Mouse (Mus musculus): Measurements from ENCODE around the gene Mtmr4. TPM values are rescaled to one million over a fixed set of nuclear protein-coding genes. Genes with fewer than 3 reads are reported as not detected.

The Mtmr4 gene
- total and polyA plus RNA-seq, 3 experiments = 29.4 to 32.9 (median 29.5) TPM

DNA sequence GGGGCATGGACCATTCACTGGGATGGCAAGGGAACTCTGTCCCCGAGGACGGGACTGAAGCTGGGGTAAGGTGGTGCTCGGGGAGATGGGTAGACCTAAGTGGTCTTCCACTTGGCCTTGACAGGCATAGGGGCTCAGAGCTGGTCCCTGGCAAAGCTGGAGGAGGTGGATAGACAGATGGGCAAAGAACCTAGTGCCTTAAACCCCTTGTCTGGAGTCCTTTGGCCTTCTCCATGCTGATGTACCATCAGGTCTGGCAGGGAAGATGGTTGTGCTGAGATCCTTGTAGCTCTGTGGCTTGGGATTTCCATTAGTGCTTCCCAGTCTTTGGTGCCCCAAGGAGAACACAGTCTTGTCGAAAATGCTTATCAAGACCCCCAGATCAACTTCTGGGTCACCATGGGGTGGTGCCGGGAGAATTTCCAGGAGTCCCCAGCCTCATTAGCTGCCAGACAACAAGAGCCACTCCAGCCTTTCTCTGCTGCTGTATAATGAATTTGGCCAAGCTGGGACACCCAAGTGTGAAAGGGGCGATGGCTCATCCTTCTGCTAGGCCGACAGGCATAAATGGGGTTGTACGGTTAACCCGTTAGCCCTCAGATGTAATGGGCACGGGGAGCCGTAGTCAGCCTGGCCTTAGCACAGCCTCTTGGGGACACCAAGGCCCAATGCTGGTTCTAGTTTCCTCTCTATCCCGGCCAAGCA, 10.6 kb upstream of the Mtmr4 start:
- no peak for DNase-seq (ENCODE audit: extremely low read depth)
- Histone ChIP-seq H3K9me3 (replicated peaks; ENCODE audit: low read length) (no peaks in the 10 kb centered on the region), H3K4me2 (ENCODE audit: insufficient read depth, low read depth, poor library complexity, severe bottlenecking) (no peak overlapping the region), H3K4me3 (replicated peaks in 1 of 3; ENCODE audit: low read depth in 2 of 3, low read length in 2 of 3, poor library complexity in 1 of 3) (no peak overlapping the region), H3K27ac (ENCODE audit: insufficient read depth, low read depth) (no peak overlapping the region), H3K36me3 (replicated peaks in 1 of 2; ENCODE audit: control insufficient read depth in 1 of 2, insufficient read depth in 1 of 2, low read length in 1 of 2) (no peaks in the 10 kb centered on the region), H3K4me1 (ENCODE audit: control insufficient read depth in 1 of 2, insufficient read depth in 2 of 2) (peaks cover 14 to 24% of the 10 kb centered on the region in 2 experiments), H3K9ac (ENCODE audit: insufficient read depth, low read depth) (no peak overlapping the region), H3K27me3 (replicated peaks) (peaks cover 54% of the 10 kb centered on the region), H3K79me2 (replicated peaks; ENCODE audit: control insufficient read depth, extremely low read depth, insufficient read depth, poor library complexity, severe bottlenecking) (no peaks in the 10 kb centered on the region)
- dilution Hi-C loops (cut with MboI; ENCODE audit: extremely low pct_ligation_motif_present, extremely low pct_unique_long_range_greater_than_20kb, low sequenced_read_pairs) (no loop called here), in situ Hi-C loops (cut with MboI; ENCODE audit: low pct_ligation_motif_present, low pct_unique_long_range_greater_than_20kb, low sequenced_read_pairs) (no loop called here)
- no peak for TF ChIP-seq CHD2 (IDR thresholded peaks at IDR 0.05; ENCODE audit: low read length)
- no peak for TF ChIP-seq MAFK (IDR thresholded peaks at IDR 0.05; ENCODE audit: insufficient replicate concordance, low read length)
- no peak for TF ChIP-seq ZC3H11A (IDR thresholded peaks at IDR 0.05; ENCODE audit: low read depth, low read length)
- TF ChIP-seq MEF2A (IDR thresholded peaks at IDR 0.05; ENCODE audit: borderline replicate concordance, low read depth, low read length) = no peak
- TF ChIP-seq USF1 (IDR thresholded peaks at IDR 0.05; ENCODE audit: low read depth, low read length) = no peak
- no peak for TF ChIP-seq POLR2AphosphoS2 (IDR thresholded peaks at IDR 0.05; ENCODE audit: low read depth, low read length)
- TF ChIP-seq BHLHE40 (IDR thresholded peaks at IDR 0.05; ENCODE audit: low read depth, low read length) = no peak
- TF ChIP-seq GABPA (IDR thresholded peaks at IDR 0.05; ENCODE audit: insufficient replicate concordance, low read depth, low read length) = no peak
- TF ChIP-seq RAD21 (IDR thresholded peaks at IDR 0.05; ENCODE audit: low read depth, low read length) = no peak
- no peak for TF ChIP-seq EP300 (IDR thresholded peaks at IDR 0.05; ENCODE audit: low read length)
- no peak for TF ChIP-seq SIN3A (IDR thresholded peaks at IDR 0.05; ENCODE audit: low read length)
- TF ChIP-seq PAX5 (IDR thresholded peaks at IDR 0.05; ENCODE audit: low read length) = no peak
- no peak for TF ChIP-seq RCOR1 (conservative IDR thresholded peaks at IDR 0.05; ENCODE audit: low read depth, low read length)
- TF ChIP-seq TCF12 (IDR thresholded peaks at IDR 0.05; ENCODE audit: low read depth, low read length) = no peak
- no peak for TF ChIP-seq ETS1 (conservative IDR thresholded peaks at IDR 0.05; ENCODE audit: low read depth, low read length)

DNA sequence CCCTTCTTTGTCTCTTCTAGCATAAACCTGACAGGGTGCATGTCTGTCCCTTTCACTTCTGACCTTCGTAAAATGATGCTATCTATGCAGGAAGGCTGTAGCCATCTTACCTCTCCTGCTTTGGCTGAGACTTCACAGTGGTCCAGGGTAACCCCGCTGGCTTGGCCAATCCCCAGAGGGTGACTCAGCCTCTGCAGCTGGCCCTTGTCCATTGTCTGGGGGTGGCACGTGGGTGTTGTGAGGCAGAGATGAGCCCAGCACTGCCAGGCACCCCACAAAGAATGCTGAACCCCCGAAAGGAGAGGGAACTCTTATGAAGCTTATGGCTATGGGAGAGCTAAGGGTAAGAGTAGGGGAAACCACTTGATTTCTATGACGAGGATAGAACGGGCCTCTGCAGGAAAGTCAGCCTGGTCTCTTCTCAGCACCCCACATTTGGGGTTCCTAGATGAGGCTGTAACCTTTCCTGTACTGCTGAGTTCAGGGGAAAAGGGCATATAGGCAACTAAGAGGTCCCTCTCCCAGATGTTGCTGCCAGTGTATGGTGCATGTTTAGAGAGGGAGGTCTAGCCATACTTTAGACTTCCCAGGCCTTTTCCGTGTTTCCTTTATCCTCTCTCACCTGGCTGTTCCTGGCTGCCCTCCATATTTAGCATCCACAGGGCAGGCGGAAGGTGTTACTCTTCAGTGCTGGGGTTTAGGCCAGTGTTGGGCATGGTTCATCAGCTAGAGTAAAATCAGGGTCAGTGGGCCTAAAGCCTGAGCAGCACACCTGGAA, 9.8 kb upstream of the Mtmr4 start:
- H3K36me3 ChIP-seq (replicated peaks in 1 of 2; ENCODE audit: control insufficient read depth in 1 of 2, insufficient read depth in 1 of 2, low read length in 1 of 2) = no peaks in the 10 kb centered on the region
- DNase-seq (ENCODE audit: extremely low read depth) = no peak
- no peaks in the 10 kb centered on the region for H3K79me2 ChIP-seq (replicated peaks; ENCODE audit: control insufficient read depth, extremely low read depth, insufficient read depth, poor library complexity, severe bottlenecking)
- no peak overlapping the region for H3K4me2 ChIP-seq (ENCODE audit: insufficient read depth, low read depth, poor library complexity, severe bottlenecking)
- no peak overlapping the region for H3K27ac ChIP-seq (ENCODE audit: insufficient read depth, low read depth)
- peaks cover 14 to 22% of the 10 kb centered on the region in 2 experiments for H3K4me1 ChIP-seq (ENCODE audit: control insufficient read depth in 1 of 2, insufficient read depth in 2 of 2)
- no peak overlapping the region for H3K4me3 ChIP-seq (replicated peaks in 1 of 3; ENCODE audit: low read depth in 2 of 3, low read length in 2 of 3, poor library complexity in 1 of 3)
- TF ChIP-seq SMC3 (IDR thresholded peaks at IDR 0.05; ENCODE audit: low read depth, low read length) (no peak), ZKSCAN1 (IDR thresholded peaks at IDR 0.05; ENCODE audit: borderline replicate concordance, low read depth, low read length) (no peak), POLR2A (IDR thresholded peaks at IDR 0.05; ENCODE audit: low read depth, low read length) (no peak), NELFE (IDR thresholded peaks at IDR 0.05; ENCODE audit: low read depth, low read length) (no peak), ZC3H11A (IDR thresholded peaks at IDR 0.05; ENCODE audit: low read depth, low read length) (no peak), CTCF (conservative IDR thresholded peaks at IDR 0.05 in 1 of 2, IDR thresholded peaks at IDR 0.05 in 1 of 2; ENCODE audit: low read depth in 2 of 2, low read length in 2 of 2) (no peak), RAD21 (IDR thresholded peaks at IDR 0.05; ENCODE audit: low read depth, low read length) (no peak), USF2 (conservative IDR thresholded peaks at IDR 0.05; ENCODE audit: low read depth, low read length) (no peak), BHLHE40 (IDR thresholded peaks at IDR 0.05; ENCODE audit: low read depth, low read length) (no peak), ETS1 (conservative IDR thresholded peaks at IDR 0.05; ENCODE audit: low read depth, low read length) (no peak), JUND (conservative IDR thresholded peaks at IDR 0.05; ENCODE audit: low read depth, low read length) (no peak), POLR2AphosphoS2 (IDR thresholded peaks at IDR 0.05; ENCODE audit: low read depth, low read length) (no peak), MAX (IDR thresholded peaks at IDR 0.05; ENCODE audit: low read length) (no peak), UBTF (IDR thresholded peaks at IDR 0.05; ENCODE audit: low read depth, low read length) (no peak), MXI1 (IDR thresholded peaks at IDR 0.05; ENCODE audit: low read depth, low read length) (no peak), MYC (IDR thresholded peaks at IDR 0.05; ENCODE audit: low read depth, low read length) (no peak), EP300 (IDR thresholded peaks at IDR 0.05; ENCODE audit: low read length) (no peak), ELF1 (IDR thresholded peaks at IDR 0.05; ENCODE audit: low read depth, low read length) (no peak), IRF4 (IDR thresholded peaks at IDR 0.05; ENCODE audit: low read depth, low read length) (no peak)
- in situ Hi-C loops (cut with MboI; ENCODE audit: low pct_ligation_motif_present, low pct_unique_long_range_greater_than_20kb, low sequenced_read_pairs) = no loop called here
- no peak overlapping the region for H3K9ac ChIP-seq (ENCODE audit: insufficient read depth, low read depth)
- H3K27me3 ChIP-seq (replicated peaks) = peaks cover 51% of the 10 kb centered on the region
- dilution Hi-C loops (cut with MboI; ENCODE audit: extremely low pct_ligation_motif_present, extremely low pct_unique_long_range_greater_than_20kb, low sequenced_read_pairs) = no loop called here
- no peaks in the 10 kb centered on the region for H3K9me3 ChIP-seq (replicated peaks; ENCODE audit: low read length)

Measured in CH12.LX (cell line).